Mouse (Mus musculus) cortical plate, adult 2 months (tissue): ENCODE data around the gene Pde6g.

Source experiments
- CTCF ChIP-seq: fragments of 200-500 bp; IDR thresholded peaks from 2 replicates; pipeline ENCODE4 v1.5.1; 2011; ENCODE audit warnings: mild to moderate bottlenecking, control low read depth, low read length; ENCODE audit not compliant: insufficient read depth; ENCODE audit errors: extremely low read depth
- POLR2A ChIP-seq: fragments of 200-500 bp; IDR thresholded peaks from 2 replicates; pipeline ENCODE4 v1.6.1; 2011; ENCODE audit warnings: mild to moderate bottlenecking, low read length, control low read depth; ENCODE audit not compliant: insufficient read depth; ENCODE audit errors: extremely low read depth

GRCm38 (mm10) chr11:120399319-120399718, 54.0 kb downstream of the Pde6g start:
- TF ChIP-seq CTCF = no peak
- TF ChIP-seq POLR2A = no peak
